Mouse (Mus musculus) stomach, embryonic 16.5 days (tissue): ENCODE measurements around the gene Triobp. TPM values are rescaled to one million over a fixed set of nuclear protein-coding genes. Genes with fewer than 3 reads are reported as not detected.
"Not testable (repeated sequence)": the region's sequence is repeated elsewhere in the genome, so short reads cannot be mapped to it uniquely, and the experiment has no call there.

Experiments
- ATAC-seq: fragments of 200-750 bp; cut with Nextera tagmentation; 2 replicates; pipeline ENCODE4 v1.8.0; 2017; ENCODE audit warnings: moderate number of reproducible peaks, moderate TSS enrichment; ENCODE audit not compliant: insufficient read depth, low FRiP score
- H3K27ac ChIP-seq: fragments of 300-500 bp; sonication (generic); 2 replicates; pipeline ENCODE4 v1.5.1; 2014; ENCODE audit warnings: low read length
- H3K27me3 ChIP-seq: fragments of 300-500 bp; sonication (generic); 2 replicates; pipeline ENCODE4 v1.6.1; 2014; ENCODE audit warnings: low read length, control low read depth, mixed read lengths; ENCODE audit not compliant: control insufficient read depth, insufficient read depth
- H3K36me3 ChIP-seq: fragments of 300-500 bp; sonication (generic); 2 replicates; pipeline ENCODE4 v1.6.1; 2014; ENCODE audit warnings: low read length; ENCODE audit not compliant: control insufficient read depth, insufficient read depth
- H3K4me1 ChIP-seq: fragments of 300-500 bp; sonication (generic); 2 replicates; pipeline ENCODE4 v1.6.1; 2014; ENCODE audit warnings: low read length, control low read depth, mixed read lengths; ENCODE audit not compliant: control insufficient read depth, insufficient read depth
- H3K4me2 ChIP-seq: fragments of 300-500 bp; sonication (generic); 2 replicates; pipeline ENCODE4 v1.6.1; 2014; ENCODE audit warnings: low read depth, low read length, mixed read lengths
- H3K4me3 ChIP-seq: fragments of 300-500 bp; sonication (generic); replicated peaks from 2 replicates; pipeline ENCODE4 v1.5.1; 2014; ENCODE audit warnings: mild to moderate bottlenecking, low read length
- H3K9ac ChIP-seq: fragments of 300-500 bp; sonication (generic); 2 replicates; pipeline ENCODE4 v1.6.1; 2014; ENCODE audit warnings: low read length
- H3K9me3 ChIP-seq: fragments of 300-500 bp; sonication (generic); replicated peaks from 2 replicates; pipeline ENCODE4 v1.6.1; 2016; ENCODE audit warnings: low read length, control low read depth; ENCODE audit not compliant: control insufficient read depth
- WGBS: fragments of 180-500 bp; shearing (Covaris S2); extraction: QIAGEN DNeasy Blood & Tissue Kit; methylation state at CpG from one replicate; pipeline ENCODE4 v1.1.7; 2014; 5-methylcytosine and 5-hydroxymethylcytosine counted together
- polyA plus RNA-seq: library from polyadenylated mRNA; unstranded; fragments of >200 nt; fragmentation: Nextera tagmentation; extraction: Ambion mirVana; gene quantifications from 2 replicates; pipeline ENCODE4 v1.2.1, GENCODE M21; 2015

Triobp gene
- polyA plus RNA-seq, 1 experiment from 2014 or later: 54.2 TPM

DNA sequence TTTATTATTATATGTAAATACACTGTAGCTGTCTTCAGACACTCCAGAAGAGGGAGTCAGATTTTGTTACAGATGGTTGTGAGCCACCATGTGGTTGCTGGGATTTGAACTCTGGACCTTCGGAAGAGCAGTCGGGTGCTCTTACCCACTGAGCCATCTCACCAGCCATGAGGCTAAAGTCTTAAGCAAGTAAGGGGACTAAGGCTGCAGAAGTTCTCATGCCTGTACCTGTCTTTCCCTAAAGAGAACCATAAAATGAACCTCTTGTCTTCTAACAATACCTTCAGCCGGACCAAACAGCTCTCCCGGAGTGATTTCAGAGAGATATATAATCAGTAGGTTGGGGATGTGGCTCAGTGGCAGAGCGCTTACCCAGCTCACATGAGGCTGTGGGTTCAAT lies 84.4 kb downstream of the Triobp start:
- H3K36me3 ChIP-seq: not testable (repeated sequence)
- H3K4me3 ChIP-seq: 0 out of 2 replicates have a peak overlapping the region, but pooled peaks have one; percentile 5

DNA sequence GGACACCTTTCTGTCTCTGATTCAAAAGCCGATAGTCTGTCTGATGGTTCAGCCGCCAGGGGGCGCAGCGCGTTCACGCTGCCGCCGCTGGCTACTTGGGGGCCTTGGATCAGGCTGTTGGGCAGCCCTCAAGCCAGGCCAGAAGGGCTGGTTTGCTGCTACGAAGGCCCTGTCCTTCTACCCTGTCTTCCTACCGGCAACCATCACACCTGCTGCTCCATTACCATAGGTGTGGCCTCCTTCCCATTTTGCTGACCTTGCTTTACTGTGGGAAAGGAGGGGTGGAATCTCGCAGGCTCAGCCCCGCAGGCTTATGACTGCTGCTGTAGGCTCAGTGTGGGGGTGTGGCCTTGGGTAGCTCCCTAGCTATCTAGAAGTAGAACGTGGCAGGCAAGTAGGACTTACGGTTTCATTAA lies 90.4 kb downstream of the Triobp start:
- 0 out of 2 replicates have a peak overlapping the region, but pooled peaks have one; percentile 22 for H3K4me2 ChIP-seq
- 8% methylated on average over 14 of the region's 14 CpGs for WGBS
- H3K36me3 ChIP-seq: no peaks in the 10 kb centered on the region; the same call in 1 of the 2 replicates
- no peak overlapping the region for H3K4me3 ChIP-seq
- H3K9me3 ChIP-seq: no peaks in the 10 kb centered on the region
- H3K4me1 ChIP-seq: peaks cover 14% of the 10 kb centered on the region; the same call in 1 of the 2 replicates
- peak overlapping the region; percentile 22; the same call in 1 of the 2 replicates for H3K9ac ChIP-seq
- no peak overlapping the region; the same call in 1 of the 2 replicates for H3K27ac ChIP-seq
- H3K27me3 ChIP-seq: peaks cover 17% of the 10 kb centered on the region
- peak; percentile 44; the same call in 1 of the 2 replicates for ATAC-seq

More for the DNA sequence above, 84.4 kb downstream of the Triobp start:
- WGBS: 85% methylated on average over 5 of the region's 5 CpGs
- Histone ChIP-seq H3K4me2 (peak overlapping the region; percentile 94; the same call in 1 of the 2 replicates), H3K4me1 (peaks cover 16% of the 10 kb centered on the region)
- not testable (repeated sequence) for H3K27me3 ChIP-seq, ATAC-seq, H3K27ac ChIP-seq, H3K9me3 ChIP-seq, H3K9ac ChIP-seq

DNA sequence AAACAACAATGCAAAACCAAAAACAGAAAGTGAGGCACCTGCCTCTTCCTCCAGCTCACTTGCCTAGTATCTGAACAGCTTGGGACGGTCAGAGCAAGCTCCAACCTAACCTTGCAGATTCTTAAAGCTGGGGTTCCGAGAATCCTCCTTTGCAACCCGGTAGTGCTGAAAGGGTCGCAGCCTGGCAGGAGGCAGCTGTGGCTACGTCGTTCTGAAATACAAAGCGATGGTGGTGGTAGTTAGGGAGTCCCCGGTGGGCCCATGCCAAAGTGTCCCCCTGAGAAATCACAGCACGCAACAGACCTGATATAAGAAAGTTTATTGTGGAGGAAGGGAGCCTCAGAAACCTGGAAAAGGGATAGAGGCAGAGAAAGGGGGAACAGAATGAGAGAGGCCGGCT lies 90.8 kb downstream of the Triobp start:
- Histone ChIP-seq H3K36me3 (no peaks in the 10 kb centered on the region; the same call in 1 of the 2 replicates), H3K4me1 (peaks cover 14% of the 10 kb centered on the region; the same call in 1 of the 2 replicates), H3K9me3 (no peaks in the 10 kb centered on the region), H3K9ac (no peak overlapping the region), H3K4me2 (no peak overlapping the region), H3K27ac (no peak overlapping the region; the same call in 1 of the 2 replicates), H3K4me3 (no peak overlapping the region), H3K27me3 (peaks cover 21% of the 10 kb centered on the region)
- 73% methylated on average over 10 of the region's 10 CpGs for WGBS
- no peak for ATAC-seq

DNA sequence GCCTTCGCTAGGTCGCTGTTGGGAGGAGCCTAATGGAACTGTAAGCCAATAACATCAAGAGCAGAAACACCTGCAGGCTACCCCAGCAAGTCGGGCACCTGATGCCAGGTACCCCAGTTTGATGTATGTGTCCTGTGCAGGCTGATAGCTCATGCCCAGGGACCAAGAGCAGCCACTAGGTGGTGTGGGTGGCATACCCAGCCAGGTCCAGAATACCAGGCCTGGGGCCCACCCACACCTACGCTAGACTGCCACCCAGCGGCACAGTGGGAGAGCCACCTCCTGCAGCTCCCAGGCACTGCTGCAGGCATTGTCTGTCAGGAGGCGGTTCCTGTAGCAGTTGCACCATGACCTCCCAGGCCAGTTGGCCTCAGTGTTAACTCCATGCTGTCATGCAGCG lies 91.3 kb downstream of the Triobp start:
- no peak overlapping the region for H3K27ac ChIP-seq
- 19% methylated on average over 7 of the region's 7 CpGs for WGBS
- ATAC-seq: peak; percentile 78
- no peaks in the 10 kb centered on the region for H3K9me3 ChIP-seq
- no peak overlapping the region for H3K4me2 ChIP-seq
- no peaks in the 10 kb centered on the region; the same call in 1 of the 2 replicates for H3K36me3 ChIP-seq
- peaks cover 26% of the 10 kb centered on the region for H3K27me3 ChIP-seq
- no peak overlapping the region for H3K9ac ChIP-seq
- no peak overlapping the region for H3K4me3 ChIP-seq
- H3K4me1 ChIP-seq: peaks cover 14% of the 10 kb centered on the region; the same call in 1 of the 2 replicates

DNA sequence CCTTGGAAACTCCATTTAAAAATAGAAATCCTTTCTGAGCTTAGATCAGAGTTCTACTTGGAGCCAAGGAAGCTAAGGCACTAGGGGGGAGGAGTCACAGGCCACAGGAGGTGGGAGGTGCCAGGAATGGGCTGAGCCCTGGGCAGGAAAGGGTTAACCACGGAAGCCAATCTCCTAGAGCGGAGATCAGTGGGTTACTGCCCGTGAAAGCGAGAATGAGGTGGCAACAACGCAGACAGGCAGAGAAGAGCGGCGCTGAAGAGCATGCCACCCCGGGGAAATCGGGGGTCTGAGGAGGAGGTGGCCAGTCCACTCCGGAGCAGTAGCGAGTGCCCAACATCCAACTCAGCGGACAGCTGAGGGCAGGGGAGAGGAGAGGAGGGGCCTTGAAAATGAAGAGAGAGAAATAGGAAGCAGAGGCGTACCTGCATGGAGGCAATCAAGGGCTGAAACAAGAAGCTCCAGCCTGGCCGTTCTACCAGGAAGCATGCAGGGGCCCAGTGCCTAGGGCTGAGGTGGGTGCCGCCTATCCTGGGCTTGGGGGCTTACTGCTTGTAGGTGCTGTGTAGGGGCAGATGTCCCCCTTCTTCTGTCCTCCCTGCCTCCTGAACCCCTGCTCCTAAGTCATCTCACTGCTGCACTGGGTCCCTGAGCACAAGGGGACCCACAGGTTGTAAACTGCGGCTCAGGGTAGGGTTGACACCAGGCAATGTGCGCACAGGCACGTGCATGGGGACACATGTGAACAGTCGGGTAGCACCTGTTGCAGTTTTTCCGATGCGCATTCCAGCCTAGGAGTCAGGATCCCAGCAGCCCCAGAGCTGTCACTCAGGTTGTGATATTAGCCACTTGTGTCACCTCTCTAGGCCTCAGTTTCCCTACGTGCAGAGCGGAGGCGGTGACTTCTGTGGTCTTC lies 93.2 kb downstream of the Triobp start:
- H3K27me3 ChIP-seq: peaks cover 27% of the 10 kb centered on the region
- no peaks in the 10 kb centered on the region; the same call in 1 of the 2 replicates for H3K36me3 ChIP-seq
- H3K4me1 ChIP-seq: peaks cover 14% of the 10 kb centered on the region; the same call in 1 of the 2 replicates
- H3K27ac ChIP-seq: peak overlapping the region; percentile 41; the same call in 1 of the 2 replicates
- no peak for ATAC-seq
- no peaks in the 10 kb centered on the region for H3K9me3 ChIP-seq
- H3K4me2 ChIP-seq: peak overlapping the region; percentile 54
- 17% methylated on average over 24 of the region's 24 CpGs for WGBS
- H3K9ac ChIP-seq: peak overlapping the region; percentile 67
- peak overlapping the region; percentile 36 for H3K4me3 ChIP-seq

DNA sequence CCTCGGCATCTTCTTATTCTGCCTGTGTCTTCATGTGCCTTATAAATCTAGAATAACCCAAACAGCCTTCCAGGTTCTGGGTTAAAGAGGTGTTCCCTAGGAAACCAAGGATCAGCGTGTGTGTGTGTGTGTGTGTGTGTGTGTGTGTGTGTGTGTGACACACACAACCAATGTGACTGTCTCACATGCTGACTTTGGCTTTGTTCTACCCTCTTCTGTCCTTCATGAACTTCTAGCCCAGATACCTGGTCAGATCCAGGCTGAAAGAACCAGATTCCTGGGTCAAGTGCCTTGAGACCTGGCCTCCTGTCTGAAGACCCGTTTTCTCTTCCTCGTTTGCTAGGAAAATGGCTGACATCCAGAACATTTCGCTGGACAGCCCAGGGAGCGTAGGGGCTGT lies 94.1 kb downstream of the Triobp start, which contains the start of gene Galr3:
TSS of gene Galr3 (plus strand) at position 301 of the 400 bp plus-strand sequence.
- ATAC-seq: no peak
- Histone ChIP-seq H3K9me3 (no peaks in the 10 kb centered on the region), H3K27ac (peak within 1 kb of the TSS; percentile 41; the same call in 1 of the 2 replicates), H3K9ac (peak within 1 kb of the TSS; percentile 67), H3K36me3 (no peaks in the 10 kb centered on the region; the same call in 1 of the 2 replicates), H3K4me3 (peak within 1 kb of the TSS; percentile 56), H3K27me3 (peaks cover 27% of the 10 kb centered on the region), H3K4me2 (peak within 1 kb of the TSS; percentile 84), H3K4me1 (peaks cover 14% of the 10 kb centered on the region; the same call in 1 of the 2 replicates)
- WGBS: 70% methylated on average over 6 of the region's 6 CpGs

DNA sequence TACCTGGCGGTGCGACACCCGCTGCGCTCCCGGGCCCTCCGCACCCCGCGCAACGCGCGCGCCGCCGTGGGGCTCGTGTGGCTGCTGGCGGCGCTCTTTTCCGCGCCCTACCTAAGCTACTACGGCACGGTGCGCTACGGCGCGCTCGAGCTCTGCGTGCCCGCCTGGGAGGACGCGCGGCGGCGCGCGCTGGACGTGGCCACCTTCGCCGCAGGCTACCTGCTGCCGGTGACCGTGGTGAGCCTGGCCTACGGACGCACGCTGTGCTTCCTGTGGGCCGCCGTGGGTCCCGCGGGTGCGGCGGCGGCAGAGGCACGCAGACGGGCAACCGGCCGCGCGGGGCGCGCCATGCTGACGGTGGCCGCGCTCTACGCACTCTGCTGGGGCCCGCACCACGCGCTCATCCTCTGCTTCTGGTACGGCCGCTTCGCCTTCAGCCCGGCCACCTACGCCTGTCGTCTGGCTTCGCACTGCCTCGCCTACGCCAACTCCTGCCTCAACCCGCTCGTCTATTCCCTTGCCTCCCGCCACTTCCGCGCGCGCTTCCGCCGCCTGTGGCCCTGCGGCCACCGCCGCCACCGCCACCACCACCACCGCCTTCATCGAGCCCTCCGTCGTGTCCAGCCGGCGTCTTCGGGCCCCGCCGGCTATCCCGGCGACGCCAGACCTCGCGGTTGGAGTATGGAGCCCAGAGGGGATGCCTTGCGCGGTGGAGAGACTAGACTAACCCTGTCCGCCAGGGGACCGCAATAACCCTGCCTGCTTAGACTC lies 95.4 kb downstream of the Triobp start:
- WGBS: under 1% methylated on average over 102 of the region's 105 CpGs
- Histone ChIP-seq H3K4me1 (peaks cover 13% of the 10 kb centered on the region; the same call in 1 of the 2 replicates), H3K4me2 (peak overlapping the region; percentile 84), H3K9ac (peak overlapping the region; percentile 64), H3K4me3 (peak overlapping the region; percentile 56), H3K27me3 (peaks cover 27% of the 10 kb centered on the region), H3K9me3 (no peaks in the 10 kb centered on the region), H3K36me3 (no peaks in the 10 kb centered on the region), H3K27ac (no peak overlapping the region)
- no peak for ATAC-seq

DNA sequence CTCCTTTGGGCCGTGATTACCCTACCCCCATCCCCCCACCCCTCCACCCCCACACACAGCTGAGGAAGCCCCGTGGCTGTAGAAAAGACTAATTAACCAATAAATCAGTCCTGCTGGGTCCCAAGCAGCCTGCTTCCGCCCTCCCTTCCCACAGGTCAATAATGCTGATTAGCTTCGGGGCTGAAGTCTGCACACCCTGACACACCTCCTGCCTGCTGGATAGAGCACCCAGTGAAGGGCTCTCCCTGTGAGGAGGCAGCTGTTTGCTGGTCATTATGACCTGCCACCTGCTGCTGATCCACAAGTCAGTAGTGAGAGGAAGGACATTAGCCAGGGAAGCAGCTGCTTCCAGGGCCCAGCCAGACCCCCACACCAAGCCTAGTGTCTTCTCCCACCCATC lies 97.3 kb downstream of the Triobp start:
- Histone ChIP-seq H3K4me3 (no peak overlapping the region), H3K9me3 (no peaks in the 10 kb centered on the region), H3K27me3 (peaks cover 27% of the 10 kb centered on the region), H3K4me1 (peaks cover 6% of the 10 kb centered on the region), H3K27ac (peak overlapping the region; percentile 66), H3K4me2 (no peak overlapping the region; the same call in 1 of the 2 replicates), H3K36me3 (no peaks in the 10 kb centered on the region), H3K9ac (no peak overlapping the region)
- ATAC-seq: peak; percentile 67; the same call in 1 of the 2 replicates
- WGBS: 16% methylated on average over 4 of the region's 4 CpGs
